Mouse (Mus musculus) hindbrain, embryonic 12.5 days (tissue): ENCODE data around the gene Prim1. TPM values are rescaled to one million over a fixed set of nuclear protein-coding genes. Genes with fewer than 3 reads are reported as not detected.

Experiments
- ATAC-seq: fragments of 200-750 bp; cut with Nextera tagmentation; 2 replicates; pipeline ENCODE4 v1.8.0; 2017; ENCODE audit warnings: moderate TSS enrichment; ENCODE audit not compliant: low FRiP score
- H3K27ac ChIP-seq: fragments of 300-500 bp; sonication (generic); 2 replicates; pipeline ENCODE4 v1.5.1; 2016; ENCODE audit warnings: mild to moderate bottlenecking
- H3K27me3 ChIP-seq: fragments of 300-500 bp; sonication (generic); 2 replicates; pipeline ENCODE4 v1.6.1; 2016; ENCODE audit warnings: mild to moderate bottlenecking
- H3K36me3 ChIP-seq: fragments of 300-500 bp; sonication (generic); 2 replicates; pipeline ENCODE4 v1.6.1; 2016; ENCODE audit warnings: mild to moderate bottlenecking
- H3K4me1 ChIP-seq: fragments of 300-500 bp; sonication (generic); 2 replicates; pipeline ENCODE4 v1.6.1; 2016
- H3K4me2 ChIP-seq: fragments of 300-500 bp; sonication (generic); replicated peaks from 2 replicates; pipeline ENCODE4 v1.6.1; 2016; ENCODE audit warnings: mild to moderate bottlenecking
- H3K4me3 ChIP-seq: fragments of 300-500 bp; sonication (generic); 2 replicates; pipeline ENCODE4 v1.5.1; 2016; ENCODE audit warnings: mild to moderate bottlenecking
- H3K9ac ChIP-seq: fragments of 300-500 bp; sonication (generic); 2 replicates; pipeline ENCODE4 v1.6.1; 2016; ENCODE audit warnings: mild to moderate bottlenecking, moderate library complexity
- H3K9me3 ChIP-seq: fragments of 300-500 bp; sonication (generic); replicated peaks from 2 replicates; pipeline ENCODE4 v1.6.1; 2016; ENCODE audit warnings: mild to moderate bottlenecking
- WGBS: fragments of 180-500 bp; shearing (Covaris S2); methylation state at CpG from one replicate; pipeline ENCODE4 v1.1.7; 2016; 5-methylcytosine and 5-hydroxymethylcytosine counted together
- polyA plus RNA-seq: library from polyadenylated mRNA; unstranded; fragments of >200 nt; fragmentation: Nextera tagmentation; extraction: Ambion mirVana; gene quantifications from 2 replicates; pipeline ENCODE4 v1.2.1, GENCODE M21; 2016

Gene Prim1
- polyA plus RNA-seq, 1 experiment from 2014 or later = 50.9 TPM

GRCm38 (mm10) chr10:128004918-128005317 is 10.1 kb upstream of the Prim1 start:
- WGBS = 85% methylated on average over 10 of the region's 10 CpGs
- H3K27me3 ChIP-seq = no peaks in the 10 kb centered on the region
- no peaks in the 10 kb centered on the region for H3K9me3 ChIP-seq
- no peak overlapping the region for H3K4me3 ChIP-seq
- H3K36me3 ChIP-seq = no peaks in the 10 kb centered on the region
- no peak overlapping the region for H3K27ac ChIP-seq
- H3K9ac ChIP-seq = no peak overlapping the region
- H3K4me1 ChIP-seq = no peaks in the 10 kb centered on the region
- no peak for ATAC-seq
- no peak overlapping the region for H3K4me2 ChIP-seq

GRCm38 (mm10) chr10:128005479-128005878 is 9.5 kb upstream of the Prim1 start:
- ATAC-seq = no peak
- Histone ChIP-seq H3K4me1 (no peaks in the 10 kb centered on the region), H3K4me2 (no peak overlapping the region), H3K27me3 (no peaks in the 10 kb centered on the region), H3K36me3 (no peaks in the 10 kb centered on the region), H3K4me3 (no peak overlapping the region), H3K9ac (no peak overlapping the region), H3K27ac (no peak overlapping the region), H3K9me3 (no peaks in the 10 kb centered on the region)
- 91% methylated on average over 8 of the region's 8 CpGs for WGBS

GRCm38 (mm10) chr10:128007446-128007845 is 7.5 kb upstream of the Prim1 start, which contains the start of gene Hsd17b6:
TSS of gene Hsd17b6 (minus strand) at chr10:128007611.
- H3K27ac ChIP-seq = no peak within 1 kb of the TSS
- no peaks in the 10 kb centered on the region for H3K36me3 ChIP-seq
- H3K4me2 ChIP-seq = no peak within 1 kb of the TSS
- no peaks in the 10 kb centered on the region for H3K27me3 ChIP-seq
- no peaks in the 10 kb centered on the region for H3K9me3 ChIP-seq
- H3K4me1 ChIP-seq = no peaks in the 10 kb centered on the region
- H3K4me3 ChIP-seq = no peak within 1 kb of the TSS
- WGBS = 90% methylated on average over 1 of the region's 1 CpGs
- H3K9ac ChIP-seq = no peak within 1 kb of the TSS
- ATAC-seq = no peak

GRCm38 (mm10) chr10:128008207-128008889 is 6.6 kb upstream of the Prim1 start:
- Histone ChIP-seq H3K9me3 (no peaks in the 10 kb centered on the region), H3K4me3 (no peak overlapping the region), H3K9ac (no peak overlapping the region), H3K27ac (no peak overlapping the region), H3K27me3 (no peaks in the 10 kb centered on the region), H3K4me2 (no peak overlapping the region), H3K36me3 (no peaks in the 10 kb centered on the region), H3K4me1 (no peaks in the 10 kb centered on the region)
- WGBS = 5% methylated on average over 4 of the region's 4 CpGs
- ATAC-seq = peak; percentile 76; the same call in 1 of the 2 replicates

- H3K9ac ChIP-seq = no peak overlapping the region
- H3K4me1 ChIP-seq = no peaks in the 10 kb centered on the region
- H3K36me3 ChIP-seq = no peaks in the 10 kb centered on the region
- H3K9me3 ChIP-seq = no peaks in the 10 kb centered on the region
- H3K27ac ChIP-seq = no peak overlapping the region
- ATAC-seq = no peak
- WGBS = 78% methylated on average over 5 of the region's 5 CpGs
- no peaks in the 10 kb centered on the region for H3K27me3 ChIP-seq
- H3K4me2 ChIP-seq = no peak overlapping the region
- H3K4me3 ChIP-seq = no peak overlapping the region
Observed at GRCm38 (mm10) chr10:128009735-128010134, 5.2 kb upstream of the Prim1 start.

GRCm38 (mm10) chr10:128022196-128022595 is 7.2 kb downstream of the Prim1 start:
- Histone ChIP-seq H3K4me3 (no peak overlapping the region), H3K27ac (no peak overlapping the region), H3K4me1 (no peaks in the 10 kb centered on the region), H3K27me3 (no peaks in the 10 kb centered on the region), H3K4me2 (no peak overlapping the region), H3K9ac (no peak overlapping the region), H3K9me3 (no peaks in the 10 kb centered on the region), H3K36me3 (peaks cover 47% of the 10 kb centered on the region)
- no peak for ATAC-seq
- 97% methylated on average over 5 of the region's 5 CpGs for WGBS

- Histone ChIP-seq H3K27ac (no peak overlapping the region), H3K4me2 (no peak overlapping the region), H3K4me1 (no peaks in the 10 kb centered on the region), H3K36me3 (peaks cover 45% of the 10 kb centered on the region), H3K27me3 (no peaks in the 10 kb centered on the region), H3K9ac (no peak overlapping the region), H3K4me3 (no peak overlapping the region), H3K9me3 (no peaks in the 10 kb centered on the region)
- ATAC-seq = no peak
- 95% methylated on average over 10 of the region's 10 CpGs for WGBS
Observed at GRCm38 (mm10) chr10:128023496-128023895, 8.5 kb downstream of the Prim1 start.

- no peak overlapping the region for H3K4me2 ChIP-seq
- peaks cover 24% of the 10 kb centered on the region for H3K36me3 ChIP-seq
- no peak for ATAC-seq
- H3K27ac ChIP-seq = no peak overlapping the region
- H3K27me3 ChIP-seq = no peaks in the 10 kb centered on the region
- peaks cover 4% of the 10 kb centered on the region for H3K4me1 ChIP-seq
- no peaks in the 10 kb centered on the region for H3K9me3 ChIP-seq
- H3K4me3 ChIP-seq = no peak overlapping the region
- H3K9ac ChIP-seq = no peak overlapping the region
- WGBS = 95% methylated on average over 7 of the region's 7 CpGs
Observed at GRCm38 (mm10) chr10:128029931-128030330, 15.0 kb downstream of the Prim1 start.

- WGBS = 83% methylated on average over 2 of the region's 2 CpGs
- H3K36me3 ChIP-seq = peaks cover 18% of the 10 kb centered on the region
- H3K4me1 ChIP-seq = peaks cover 5% of the 10 kb centered on the region
- H3K27me3 ChIP-seq = no peaks in the 10 kb centered on the region
- no peaks in the 10 kb centered on the region for H3K9me3 ChIP-seq
- ATAC-seq = no peak
- no peak overlapping the region for H3K4me2 ChIP-seq
- H3K27ac ChIP-seq = no peak overlapping the region
- H3K9ac ChIP-seq = no peak overlapping the region
- H3K4me3 ChIP-seq = no peak overlapping the region
Observed at GRCm38 (mm10) chr10:128030860-128031259, 15.9 kb downstream of the Prim1 start.

GRCm38 (mm10) chr10:128036746-128037425 is 21.9 kb downstream of the Prim1 start:
- no peak for ATAC-seq
- H3K27me3 ChIP-seq = no peaks in the 10 kb centered on the region
- peak overlapping the region; percentile 97 for H3K9ac ChIP-seq
- H3K4me2 ChIP-seq = peak overlapping the region; percentile 90
- H3K27ac ChIP-seq = peak overlapping the region; percentile 40; the same call in 1 of the 2 replicates
- peaks cover 28% of the 10 kb centered on the region for H3K4me1 ChIP-seq
- peak overlapping the region; percentile 93 for H3K4me3 ChIP-seq
- H3K36me3 ChIP-seq = peaks cover 37% of the 10 kb centered on the region
- WGBS = 9% methylated on average over 10 of the region's 10 CpGs
- no peaks in the 10 kb centered on the region for H3K9me3 ChIP-seq

GRCm38 (mm10) chr10:128037921-128038320 is 23.0 kb downstream of the Prim1 start:
- no peak for ATAC-seq
- Histone ChIP-seq H3K4me3 (no peak overlapping the region), H3K9ac (no peak overlapping the region), H3K27me3 (no peaks in the 10 kb centered on the region), H3K36me3 (peaks cover 44% of the 10 kb centered on the region), H3K9me3 (no peaks in the 10 kb centered on the region), H3K4me1 (peaks cover 29% of the 10 kb centered on the region), H3K4me2 (peak overlapping the region; percentile 22; the same call in 1 of the 2 replicates), H3K27ac (0 out of 2 replicates have a peak overlapping the region, but pooled peaks have one; percentile 7)
- 84% methylated on average over 3 of the region's 3 CpGs for WGBS

- Histone ChIP-seq H3K27me3 (no peaks in the 10 kb centered on the region), H3K9me3 (no peaks in the 10 kb centered on the region), H3K4me3 (no peak overlapping the region), H3K4me1 (peaks cover 38% of the 10 kb centered on the region), H3K36me3 (peaks cover 57% of the 10 kb centered on the region), H3K4me2 (no peak overlapping the region), H3K27ac (no peak overlapping the region), H3K9ac (no peak overlapping the region)
- ATAC-seq = no peak
- 68% methylated on average over 5 of the region's 5 CpGs for WGBS
Observed at GRCm38 (mm10) chr10:128039167-128039566, 24.2 kb downstream of the Prim1 start.

- Histone ChIP-seq H3K27me3 (no peaks in the 10 kb centered on the region), H3K27ac (no peak overlapping the region), H3K9ac (no peak overlapping the region), H3K4me1 (peaks cover 39% of the 10 kb centered on the region), H3K4me3 (no peak overlapping the region), H3K9me3 (no peaks in the 10 kb centered on the region), H3K36me3 (peaks cover 63% of the 10 kb centered on the region), H3K4me2 (no peak overlapping the region)
- no peak for ATAC-seq
- 76% methylated on average over 3 of the region's 3 CpGs for WGBS
Observed at GRCm38 (mm10) chr10:128039858-128040257, 24.9 kb downstream of the Prim1 start.
